Mouse (Mus musculus) ES-CJ7 (cell line): ENCODE results near the gene Gm10447.
"Not testable (repeated sequence)": the region's sequence is repeated elsewhere in the genome, so short reads cannot be mapped to it uniquely, and the experiment has no call there.

Experiments
- DNase-seq: peaks from one replicate; pipeline ENCODE4 v3.0.0; 2011; ENCODE audit warnings: low read depth, low spot score

Gm10447 gene

DNA sequence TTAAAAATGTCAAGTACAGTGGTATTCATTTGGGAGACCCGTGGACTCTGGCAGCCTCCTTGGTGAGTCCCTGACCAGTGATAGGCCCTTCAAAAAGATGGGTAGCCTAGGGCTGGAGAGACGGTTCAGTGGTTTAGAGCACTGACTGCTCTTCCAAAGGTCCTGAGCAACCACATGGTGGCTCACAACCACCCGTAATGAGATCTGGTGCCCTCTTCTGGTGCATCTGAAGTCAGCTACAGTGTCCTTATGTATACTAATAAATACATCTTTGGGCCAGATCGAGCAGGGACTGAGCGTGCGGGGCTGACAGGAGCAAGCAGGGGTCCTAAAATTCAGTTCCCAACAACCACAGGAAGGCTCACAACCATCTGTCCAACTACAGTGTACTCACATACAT, 13.0 kb downstream of the Gm10447 start:
- peak; percentile 64 for DNase-seq

DNA sequence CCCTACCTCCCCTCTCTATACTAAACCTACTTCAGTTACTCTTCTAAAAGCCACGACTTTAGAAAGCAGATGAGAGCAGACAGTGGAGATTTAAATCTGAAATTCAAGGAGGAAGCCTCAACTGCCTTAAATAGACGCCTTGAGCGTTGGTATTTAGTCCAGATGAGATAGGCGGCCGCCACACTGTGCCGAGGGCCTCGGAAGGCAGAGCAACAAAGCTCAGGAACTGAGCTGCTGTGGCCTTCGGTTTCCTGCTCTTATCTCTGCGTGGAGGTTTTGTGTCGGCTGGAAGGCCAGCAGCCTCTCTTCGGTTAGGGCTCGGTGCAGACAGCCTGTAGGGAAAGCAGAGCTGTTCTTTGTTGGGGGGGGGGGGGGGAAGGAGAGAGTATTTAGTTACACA, 15.0 kb downstream of the Gm10447 start:
- no peak for DNase-seq

DNA sequence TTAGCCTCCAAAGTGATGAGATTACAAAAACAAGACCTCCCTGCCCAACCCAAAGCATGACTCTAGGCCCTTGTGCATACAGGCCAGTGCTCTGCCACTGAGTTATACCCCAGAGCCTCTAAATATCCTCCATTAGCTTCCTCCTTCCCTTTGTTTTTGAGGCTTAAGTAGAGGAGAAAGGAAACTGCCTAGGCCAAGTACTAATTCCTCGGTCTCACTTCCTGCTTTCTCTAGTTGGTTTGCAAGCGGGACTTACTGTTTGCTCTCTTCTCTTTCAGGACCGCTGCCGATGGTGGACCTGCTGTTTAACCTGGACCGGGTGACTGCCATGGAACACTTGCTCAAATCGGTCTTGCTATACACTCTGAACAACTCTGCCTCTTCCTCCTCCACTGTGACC, 20.6 kb downstream of the Gm10447 start:
- DNase-seq, result no peak

DNA sequence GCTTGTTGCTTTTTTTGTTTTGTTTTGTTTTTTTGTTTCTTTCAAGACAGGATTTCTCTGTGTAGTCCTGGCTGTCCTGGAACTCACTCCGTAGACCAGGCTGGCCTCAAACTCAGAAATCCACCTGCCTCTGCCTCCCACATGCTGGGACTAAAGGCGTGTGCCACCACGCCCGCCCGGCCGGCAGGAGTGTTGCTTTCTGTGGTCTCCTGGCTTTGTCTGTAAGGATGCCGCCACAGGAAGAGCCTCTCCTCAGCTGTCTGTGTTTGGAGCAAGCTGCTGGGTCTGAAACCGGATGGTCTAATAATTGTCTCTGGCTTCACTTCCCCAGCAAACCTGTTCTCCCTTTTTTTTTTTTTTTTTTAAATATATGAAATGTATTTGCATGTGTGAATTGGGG, 21.4 kb downstream of the Gm10447 start:
- peak; percentile 51 for DNase-seq

DNA sequence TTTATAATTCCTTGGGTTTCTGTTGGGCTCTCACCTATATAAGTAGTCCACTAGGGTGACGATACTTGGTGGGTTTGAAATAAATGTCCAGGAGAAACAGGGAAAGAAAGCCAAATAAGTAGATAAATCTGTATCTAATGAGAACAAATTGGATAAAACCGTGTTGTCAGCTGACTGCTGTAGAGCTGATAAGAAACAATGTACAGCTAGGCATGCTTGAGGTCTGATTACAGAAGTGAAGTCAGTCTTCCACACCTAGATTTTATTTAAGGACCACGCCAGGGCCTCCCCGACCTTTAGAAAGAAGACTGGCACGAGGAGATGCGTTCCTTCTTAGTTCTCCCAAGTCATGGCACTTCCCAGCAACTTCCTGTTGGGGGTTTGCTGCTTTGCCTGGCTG, 23.9 kb downstream of the Gm10447 start:
- no peak for DNase-seq

GRCm38 (mm10) chr11:53431347-53432056, 25.4 kb downstream of the Gm10447 start:
- DNase-seq, result no peak

DNA sequence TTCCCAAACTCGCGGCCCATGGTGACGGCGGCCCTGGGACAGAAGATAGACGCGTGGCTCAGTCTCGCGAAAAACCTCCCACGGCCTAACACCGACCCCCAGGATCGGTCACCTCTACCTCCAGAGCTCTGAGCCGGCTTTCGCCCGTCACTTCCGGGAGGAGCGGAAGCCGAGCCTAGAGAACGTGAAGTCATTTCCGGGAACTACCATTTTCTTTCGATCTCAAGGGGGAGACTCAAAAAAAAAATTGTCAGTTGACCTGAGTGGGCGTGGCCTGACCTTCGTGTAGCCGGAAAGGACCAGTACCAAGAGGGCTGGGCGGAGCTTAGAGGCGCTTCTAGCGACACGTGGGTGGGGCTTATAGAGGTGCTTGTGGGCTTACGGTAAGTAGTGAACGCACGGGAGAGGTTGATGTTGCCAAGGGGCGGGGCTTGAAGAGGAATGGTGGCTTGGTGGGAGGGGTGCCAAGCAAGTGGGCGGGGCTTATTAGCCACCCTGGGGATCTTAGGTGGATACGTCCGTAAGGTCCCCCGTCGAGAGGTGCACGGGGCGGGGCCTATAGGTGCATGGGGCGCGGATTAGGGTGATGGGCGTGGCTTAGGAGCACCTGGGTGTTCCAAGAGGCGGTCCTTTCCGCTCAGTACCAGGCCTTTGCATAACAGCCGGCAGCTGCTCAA, 26.1 kb downstream of the Gm10447 start, which contains the start of the genes Uqcrq and Gdf9:
Gene Uqcrq, minus strand, starts transcription at position 162 of the 677 bp plus-strand sequence.
Gene Gdf9, plus strand, starts transcription at position 354 of the 677 bp plus-strand sequence.
- DNase-seq, result peak; percentile 100

- no peak for DNase-seq
Observed at GRCm38 (mm10) chr11:53430300-53430669, 26.6 kb downstream of the Gm10447 start.

GRCm38 (mm10) chr11:53429182-53429581, 27.7 kb downstream of the Gm10447 start:
- peak; percentile 42 for DNase-seq

DNA sequence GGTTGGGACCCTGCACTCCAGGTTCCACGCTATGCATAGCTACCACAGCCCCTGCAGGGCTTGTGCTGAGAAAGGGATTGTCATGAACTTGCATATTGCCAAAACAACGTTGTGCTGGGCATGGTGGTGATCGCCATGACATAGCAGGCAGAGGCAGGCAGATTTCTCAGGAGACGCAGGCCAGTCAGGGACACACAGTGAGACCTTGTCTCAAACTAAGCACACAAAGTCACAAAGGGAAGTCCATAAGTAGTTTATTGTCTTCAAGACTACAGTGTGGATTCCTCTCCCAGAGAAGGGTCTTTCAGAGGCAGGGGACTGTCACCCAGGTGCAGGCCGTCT, 28.2 kb downstream of the Gm10447 start:
- no peak for DNase-seq

- DNase-seq, result no peak
Observed at GRCm38 (mm10) chr11:53427993-53428715, 28.8 kb downstream of the Gm10447 start.

- not testable (repeated sequence) for DNase-seq
Observed at GRCm38 (mm10) chr11:53426914-53427313, 30.0 kb downstream of the Gm10447 start.

DNA sequence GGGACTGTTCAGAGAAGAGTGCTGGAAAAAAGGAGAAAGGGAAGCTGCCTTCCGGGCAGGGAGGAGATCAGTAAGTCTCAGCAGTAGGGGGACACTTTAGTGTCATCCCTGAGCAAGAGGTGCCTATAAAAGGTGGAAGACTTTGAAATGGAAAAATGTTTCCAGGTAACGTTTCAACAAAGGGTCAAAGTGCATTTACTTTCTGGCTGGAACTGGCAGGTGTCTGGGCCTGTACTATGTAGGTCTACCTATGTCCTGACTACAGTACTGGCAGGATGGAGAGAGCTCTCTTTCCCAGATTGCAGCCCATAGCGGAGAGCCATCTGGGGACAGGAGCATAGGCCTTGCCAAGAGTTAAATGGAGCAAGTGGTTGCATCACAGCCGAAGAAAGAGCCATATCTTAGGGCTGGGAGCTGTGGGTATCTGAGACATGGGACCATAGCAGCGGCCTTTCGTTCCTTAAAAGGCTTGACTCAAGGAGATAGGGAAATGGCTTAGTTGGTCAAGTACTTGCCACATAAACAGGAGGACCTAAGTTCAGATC, 31.1 kb downstream of the Gm10447 start:
- no peak for DNase-seq

DNA sequence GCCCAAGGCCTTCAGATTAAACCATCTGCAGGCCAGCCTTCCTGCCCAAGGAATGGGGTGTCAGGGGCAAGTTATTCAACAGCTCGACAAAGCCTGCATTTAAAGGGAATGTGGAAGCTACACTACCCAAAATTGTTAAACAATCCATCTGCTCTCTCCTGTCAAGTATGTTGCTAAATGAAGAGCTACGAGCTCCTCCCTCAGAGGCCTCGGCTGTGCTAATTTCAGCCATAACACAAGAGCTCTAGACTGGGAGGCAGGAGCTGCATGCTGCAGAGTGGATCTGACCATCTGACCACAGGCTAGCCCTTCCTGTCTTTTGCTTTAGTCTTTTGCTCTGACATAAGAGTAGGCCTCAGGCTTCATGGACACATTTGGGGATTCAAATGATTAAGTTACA, 31.7 kb downstream of the Gm10447 start:
- DNase-seq, result no peak

DNA sequence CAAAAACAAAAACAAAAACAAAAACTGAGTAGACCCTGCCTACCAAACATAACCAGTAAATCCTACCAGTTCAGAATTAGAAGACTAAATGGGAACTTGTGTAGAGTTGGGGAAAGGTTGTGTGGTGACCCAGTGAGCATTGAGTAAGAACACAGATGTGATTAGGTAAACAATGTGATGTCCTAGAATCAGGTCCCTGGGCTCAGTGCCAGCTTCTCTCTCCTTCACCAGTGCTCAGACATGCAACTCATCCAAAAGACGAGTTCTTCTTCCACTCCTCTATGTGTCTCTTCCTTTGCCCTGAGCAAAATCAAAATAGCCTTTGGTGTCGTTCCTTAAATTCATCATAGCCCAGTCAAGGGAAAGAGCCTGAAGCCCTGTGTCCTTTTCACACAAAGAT, 32.1 kb downstream of the Gm10447 start:
- no peak for DNase-seq

GRCm38 (mm10) chr11:53423036-53423435, 33.9 kb downstream of the Gm10447 start, which contains the start of gene Leap2:
TSS of gene Leap2 (minus strand) at chr11:53423170.
- DNase-seq, result no peak

GRCm38 (mm10) chr11:53418048-53418447, 38.9 kb downstream of the Gm10447 start:
- no peak for DNase-seq

DNA sequence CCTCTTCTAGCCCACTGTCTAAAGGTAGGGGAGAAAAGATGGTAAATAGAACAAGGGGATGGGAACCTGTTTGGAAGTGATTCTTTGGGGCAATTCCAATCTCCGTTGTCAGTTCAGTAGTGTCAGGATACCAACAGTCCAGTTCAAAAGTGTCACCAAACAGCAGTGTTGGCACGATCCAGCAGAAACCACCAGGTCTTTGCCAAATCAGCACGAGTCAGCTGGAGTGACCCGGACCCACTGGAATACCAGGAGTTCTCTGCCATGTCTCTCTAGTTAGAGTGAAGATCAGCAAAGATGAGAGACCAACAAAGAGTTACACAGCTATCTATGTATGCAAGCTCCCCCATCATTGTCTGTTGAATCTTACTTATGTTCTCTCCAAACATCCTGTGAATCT, 43.0 kb downstream of the Gm10447 start:
- no peak for DNase-seq

- DNase-seq, result peak; percentile 54
Observed at GRCm38 (mm10) chr11:53411738-53412137, 45.2 kb downstream of the Gm10447 start.
